Mouse (Mus musculus): ENCODE data around the gene Stk36.

The Stk36 gene

GRCm38 (mm10) chr1:74668371-74668770 is 67.1 kb downstream of the Stk36 start:
- DNase-seq (ENCODE audit: low read depth, low spot score) = no peak

- no peak for DNase-seq (ENCODE audit: low read depth, low spot score)
Observed at GRCm38 (mm10) chr1:74672731-74673130, 71.5 kb downstream of the Stk36 start.

GRCm38 (mm10) chr1:74676863-74677262 is 75.6 kb downstream of the Stk36 start:
- no peak for DNase-seq (ENCODE audit: low read depth, low spot score)

- no peak for DNase-seq (ENCODE audit: low read depth, low spot score)
Observed at GRCm38 (mm10) chr1:74677843-74678242, 76.6 kb downstream of the Stk36 start.

Measured in telencephalon, adult 2 months (tissue).